Mouse (Mus musculus): ENCODE results near the gene Cux2.
A peak's percentile ranks its signal among the peaks of the same experiment; 100 is the strongest.

DNA sequence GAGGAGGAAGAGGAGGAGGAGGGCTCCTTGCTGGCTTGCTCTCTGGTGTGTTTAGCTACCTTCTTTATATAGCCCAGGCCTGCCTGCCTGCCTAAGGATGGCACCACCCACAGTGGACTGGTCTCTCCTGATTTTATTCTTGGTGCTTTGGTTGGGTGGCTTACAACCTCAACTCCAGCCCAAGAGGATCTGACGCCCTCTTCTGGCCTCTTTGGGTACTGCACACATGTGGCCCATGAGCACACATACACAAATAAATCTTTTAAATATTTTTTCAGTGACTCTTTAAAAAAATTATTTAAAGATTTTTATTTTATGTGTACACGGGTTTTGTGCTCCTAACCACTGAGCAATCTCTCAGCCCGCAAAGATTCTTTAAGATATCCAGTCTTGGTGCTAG is 25.8 kb upstream of the Cux2 start:
- TF ChIP-seq CTCF (conservative IDR thresholded peaks at IDR 0.05; ENCODE audit: insufficient read depth, insufficient read length, low read depth, low read length) (0 out of 2 replicates have a peak, but pooled peaks have one; percentile 24), POLR2A (IDR thresholded peaks at IDR 0.05; ENCODE audit: low read depth, low read length) (no peak)
